Mouse (Mus musculus) embryonic facial prominence, embryonic 10.5 days (tissue): Measurements from ENCODE around the gene Macrod1. TPM values are rescaled to one million over a fixed set of nuclear protein-coding genes. Genes with fewer than 3 reads are reported as not detected.

Source experiments
- DNase-seq: peaks from one replicate; pipeline ENCODE4 v3.0.0-alpha.2; 2017; ENCODE audit warnings: low spot score
- H3K27ac ChIP-seq: fragments of 300-500 bp; sonication (generic); replicated peaks from 2 replicates; pipeline ENCODE4 v1.5.1; 2016; ENCODE audit warnings: mild to moderate bottlenecking
- H3K27me3 ChIP-seq: fragments of 300-500 bp; sonication (generic); replicated peaks from 2 replicates; pipeline ENCODE4 v1.6.1; 2016; ENCODE audit warnings: low read depth, mild to moderate bottlenecking; ENCODE audit not compliant: poor library complexity, severe bottlenecking
- H3K36me3 ChIP-seq: fragments of 300-500 bp; sonication (generic); replicated peaks from 2 replicates; pipeline ENCODE4 v1.6.1; 2016; ENCODE audit warnings: mild to moderate bottlenecking, moderate library complexity
- H3K4me1 ChIP-seq: fragments of 300-500 bp; sonication (generic); 2 replicates; pipeline ENCODE4 v1.6.1; 2016
- H3K4me3 ChIP-seq: fragments of 300-500 bp; sonication (generic); 2 replicates; pipeline ENCODE4 v1.5.1; 2016; ENCODE audit warnings: mild to moderate bottlenecking, moderate library complexity
- H3K9me3 ChIP-seq: fragments of 300-500 bp; sonication (generic); 2 replicates; pipeline ENCODE4 v1.6.1; 2016; ENCODE audit warnings: mild to moderate bottlenecking
- WGBS: fragments of 180-500 bp; shearing (Covaris S2); methylation state at CpG from one replicate; pipeline ENCODE4 v1.1.7; 2016; 5-methylcytosine and 5-hydroxymethylcytosine counted together
- polyA plus RNA-seq: library from polyadenylated mRNA; unstranded; fragments of >200 nt; fragmentation: Nextera tagmentation; extraction: Ambion mirVana; gene quantifications from 2 replicates; pipeline ENCODE4 v1.2.1, GENCODE M21; 2016

Macrod1 gene
- polyA plus RNA-seq, 1 experiment from 2014 or later, result 5.0 TPM

DNA sequence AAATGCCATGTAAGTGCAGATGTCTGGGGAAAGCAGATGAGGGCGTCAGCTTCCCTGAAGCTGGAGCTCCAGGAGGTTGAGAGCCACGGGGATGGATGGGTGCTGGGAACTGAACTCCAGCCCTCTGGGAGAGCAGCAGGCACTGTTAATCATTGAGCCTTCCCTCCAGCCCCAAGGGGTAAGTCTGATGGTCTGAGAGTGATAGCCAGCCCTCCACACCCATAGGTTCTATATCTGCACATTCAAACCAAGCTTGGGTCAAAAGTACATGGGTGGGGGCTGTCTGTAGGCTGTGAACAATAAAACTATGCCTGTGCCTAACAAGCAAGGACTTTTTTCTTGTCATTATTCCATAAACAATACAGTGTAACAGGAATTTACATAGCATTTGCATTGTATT, 70.3 kb downstream of the Macrod1 start:
- DNase-seq, result no peak
- peaks cover 75% of the 10 kb centered on the region for H3K27me3 ChIP-seq
- no peaks in the 10 kb centered on the region for H3K9me3 ChIP-seq
- 71% methylated on average over 2 of the region's 2 CpGs for WGBS
- H3K36me3 ChIP-seq, result no peaks in the 10 kb centered on the region
- H3K27ac ChIP-seq, result no peak overlapping the region
- H3K4me3 ChIP-seq, result no peak overlapping the region
- peaks cover 59% of the 10 kb centered on the region for H3K4me1 ChIP-seq

GRCm38 (mm10) chr19:7128551-7129475, 72.2 kb downstream of the Macrod1 start:
- H3K4me3 ChIP-seq, result no peak overlapping the region
- H3K36me3 ChIP-seq, result no peaks in the 10 kb centered on the region
- 45% methylated on average over 19 of the region's 19 CpGs for WGBS
- peak; percentile 70 for DNase-seq
- H3K27ac ChIP-seq, result peak overlapping the region; percentile 61
- H3K4me1 ChIP-seq, result peaks cover 58% of the 10 kb centered on the region
- peaks cover 77% of the 10 kb centered on the region for H3K27me3 ChIP-seq
- H3K9me3 ChIP-seq, result no peaks in the 10 kb centered on the region

DNA sequence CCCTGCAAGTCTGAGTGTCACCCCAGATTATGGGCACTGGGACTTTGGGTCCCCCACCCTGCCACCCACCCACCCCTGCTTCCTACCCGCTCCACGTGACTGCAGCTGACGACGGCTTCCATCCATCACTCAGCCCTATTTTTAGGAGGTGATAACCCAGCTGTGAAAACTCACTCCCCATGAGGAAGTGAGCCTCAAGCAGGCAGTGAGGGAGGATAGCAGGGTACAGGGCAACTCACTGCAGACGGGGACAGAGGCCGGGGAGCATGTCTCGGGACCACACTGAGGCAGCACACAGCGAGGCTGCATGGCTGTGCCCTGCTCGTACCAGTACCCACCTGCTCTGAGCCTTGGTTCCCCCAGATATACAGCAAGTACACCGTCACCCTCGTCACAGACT, 73.7 kb downstream of the Macrod1 start:
- H3K27me3 ChIP-seq, result peaks cover 82% of the 10 kb centered on the region

GRCm38 (mm10) chr19:7133436-7133835, 76.8 kb downstream of the Macrod1 start:
- peaks cover 92% of the 10 kb centered on the region for H3K4me1 ChIP-seq
- peaks cover 96% of the 10 kb centered on the region for H3K27me3 ChIP-seq

More for the DNA sequence above, 73.7 kb downstream of the Macrod1 start:
- H3K4me3 ChIP-seq, result no peak overlapping the region
- peak overlapping the region; percentile 27; the same call in 1 of the 2 replicates for H3K27ac ChIP-seq
- DNase-seq, result no peak
- H3K36me3 ChIP-seq, result no peaks in the 10 kb centered on the region
- peaks cover 73% of the 10 kb centered on the region for H3K4me1 ChIP-seq
- H3K9me3 ChIP-seq, result no peaks in the 10 kb centered on the region
- WGBS, result 79% methylated on average over 11 of the region's 11 CpGs

GRCm38 (mm10) chr19:7134631-7135091, 78.1 kb downstream of the Macrod1 start:
- peak overlapping the region; percentile 71 for H3K27ac ChIP-seq
- H3K27me3 ChIP-seq, result peaks cover 97% of the 10 kb centered on the region
- no peaks in the 10 kb centered on the region for H3K36me3 ChIP-seq
- H3K4me1 ChIP-seq, result peaks cover 92% of the 10 kb centered on the region
- H3K4me3 ChIP-seq, result peak overlapping the region; percentile 30; the same call in 1 of the 2 replicates
- peak; percentile 71 for DNase-seq
- H3K9me3 ChIP-seq, result no peaks in the 10 kb centered on the region
- WGBS, result 11% methylated on average over 17 of the region's 17 CpGs

More at GRCm38 (mm10) chr19:7133436-7133835, 76.8 kb downstream of the Macrod1 start:
- no peak for DNase-seq
- H3K4me3 ChIP-seq, result no peak overlapping the region
- no peaks in the 10 kb centered on the region for H3K9me3 ChIP-seq
- WGBS, result 84% methylated on average over 9 of the region's 9 CpGs
- 0 out of 2 replicates have a peak overlapping the region, but pooled peaks have one; percentile 61 for H3K27ac ChIP-seq
- no peaks in the 10 kb centered on the region for H3K36me3 ChIP-seq

DNA sequence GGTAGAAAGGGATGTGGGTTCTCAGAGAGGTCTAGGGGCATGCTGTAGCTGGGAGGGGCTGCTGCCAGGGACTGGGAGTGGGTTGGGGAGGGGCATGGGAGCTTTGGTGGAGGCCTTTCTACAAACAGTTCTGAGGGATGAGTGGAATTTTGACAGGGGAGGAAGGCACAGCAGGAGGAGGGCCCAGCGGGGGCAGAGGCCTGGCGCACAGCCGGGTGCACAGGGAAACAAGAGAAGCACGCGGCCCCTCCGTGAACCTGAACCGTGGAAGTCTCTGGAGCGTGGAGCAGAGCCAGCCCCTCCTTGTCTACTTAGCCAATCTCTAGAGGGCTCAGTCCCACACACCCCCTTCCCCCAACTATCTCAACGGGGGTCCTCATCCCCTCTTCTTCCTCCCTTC, 78.9 kb downstream of the Macrod1 start:
- H3K4me1 ChIP-seq, result peaks cover 91% of the 10 kb centered on the region

GRCm38 (mm10) chr19:7136016-7136415, 79.4 kb downstream of the Macrod1 start:
- peaks cover 92% of the 10 kb centered on the region for H3K4me1 ChIP-seq
- no peak for DNase-seq
- H3K9me3 ChIP-seq, result no peaks in the 10 kb centered on the region
- H3K27ac ChIP-seq, result peak overlapping the region; percentile 75
- 11% methylated on average over 9 of the region's 9 CpGs for WGBS
- peaks cover 96% of the 10 kb centered on the region for H3K27me3 ChIP-seq
- H3K36me3 ChIP-seq, result no peaks in the 10 kb centered on the region
- H3K4me3 ChIP-seq, result peak overlapping the region; percentile 13; the same call in 1 of the 2 replicates

More for the DNA sequence above, 78.9 kb downstream of the Macrod1 start:
- WGBS, result 3% methylated on average over 9 of the region's 9 CpGs
- Histone ChIP-seq H3K9me3 (no peaks in the 10 kb centered on the region), H3K4me3 (0 out of 2 replicates have a peak overlapping the region, but pooled peaks have one; percentile 23), H3K27me3 (peaks cover 97% of the 10 kb centered on the region), H3K36me3 (no peaks in the 10 kb centered on the region), H3K27ac (peak overlapping the region; percentile 71)
- DNase-seq, result peak; percentile 64

DNA sequence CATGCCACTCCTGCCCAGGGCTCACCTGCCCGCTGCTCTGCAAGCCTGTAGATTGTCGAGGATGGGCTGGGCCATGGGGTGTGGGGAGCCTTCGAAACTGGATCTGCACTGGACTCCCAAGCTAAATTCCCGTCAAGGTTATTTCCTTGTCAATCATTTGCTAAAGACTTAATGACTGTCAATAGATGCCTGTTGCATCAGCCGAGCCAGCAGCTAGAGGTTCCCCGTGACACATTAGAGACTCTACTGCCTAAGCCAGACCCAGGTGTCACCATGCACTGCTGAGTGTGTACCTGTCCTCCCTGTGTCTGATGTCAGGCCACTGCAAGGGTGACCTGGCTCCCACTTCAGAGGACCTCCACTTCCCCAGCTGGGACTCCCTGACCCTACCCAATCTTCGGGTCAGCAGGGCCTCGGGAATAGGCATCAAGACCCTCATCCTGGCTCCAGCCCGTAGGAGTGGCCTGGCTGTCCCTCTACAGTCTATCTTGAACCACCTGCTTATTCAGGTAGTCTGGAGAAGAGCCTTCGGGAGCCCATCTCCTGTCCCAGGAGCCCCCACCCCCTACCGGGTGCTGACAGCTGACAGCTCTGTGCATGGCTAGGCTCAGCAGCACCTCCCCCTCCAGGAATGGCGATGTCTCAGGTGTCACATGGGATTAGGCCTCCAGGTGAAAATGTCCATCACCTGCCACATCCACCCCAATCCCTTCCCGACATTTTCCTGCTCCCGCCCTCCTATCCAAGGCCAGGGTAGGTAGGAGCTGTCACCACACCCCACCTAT, 80.3 kb downstream of the Macrod1 start:
- Histone ChIP-seq H3K4me1 (peaks cover 93% of the 10 kb centered on the region), H3K27me3 (peaks cover 96% of the 10 kb centered on the region), H3K4me3 (0 out of 2 replicates have a peak overlapping the region, but pooled peaks have one; percentile 13), H3K9me3 (no peaks in the 10 kb centered on the region), H3K27ac (peak overlapping the region; percentile 75), H3K36me3 (no peaks in the 10 kb centered on the region)
- 25% methylated on average over 14 of the region's 14 CpGs for WGBS
- DNase-seq, result no peak

DNA sequence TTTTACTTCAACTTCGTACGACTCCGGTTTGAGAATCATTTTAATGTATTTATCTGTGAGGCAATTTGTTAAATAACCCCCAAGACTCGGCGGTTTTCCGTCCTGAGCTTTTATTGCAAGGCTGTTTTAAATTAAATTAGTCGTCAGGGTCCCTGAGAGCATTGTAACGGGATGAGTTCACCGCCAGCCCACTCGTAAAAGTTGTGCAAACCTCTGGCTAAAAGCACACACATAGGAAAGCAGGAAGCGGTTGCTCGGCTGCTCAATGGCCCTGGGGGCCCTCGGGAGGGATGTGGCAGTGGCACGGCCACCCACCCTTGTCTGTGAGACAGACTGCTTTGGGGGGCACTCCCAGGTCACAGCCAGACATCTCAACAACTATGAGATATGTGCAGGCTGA, 81.7 kb downstream of the Macrod1 start:
- H3K36me3 ChIP-seq, result no peaks in the 10 kb centered on the region
- no peak for DNase-seq
- H3K9me3 ChIP-seq, result no peaks in the 10 kb centered on the region
- H3K4me3 ChIP-seq, result no peak overlapping the region
- H3K27ac ChIP-seq, result 0 out of 2 replicates have a peak overlapping the region, but pooled peaks have one; percentile 41
- H3K27me3 ChIP-seq, result peaks cover 96% of the 10 kb centered on the region
- WGBS, result 50% methylated on average over 14 of the region's 14 CpGs
- H3K4me1 ChIP-seq, result peaks cover 97% of the 10 kb centered on the region

GRCm38 (mm10) chr19:7139321-7139720, 82.7 kb downstream of the Macrod1 start:
- peak overlapping the region; percentile 41; the same call in 1 of the 2 replicates for H3K27ac ChIP-seq
- H3K9me3 ChIP-seq, result no peaks in the 10 kb centered on the region
- H3K4me3 ChIP-seq, result no peak overlapping the region
- peaks cover 96% of the 10 kb centered on the region for H3K27me3 ChIP-seq
- no peaks in the 10 kb centered on the region for H3K36me3 ChIP-seq
- no peak for DNase-seq
- WGBS, result 61% methylated on average over 4 of the region's 4 CpGs
- H3K4me1 ChIP-seq, result peaks cover 97% of the 10 kb centered on the region

DNA sequence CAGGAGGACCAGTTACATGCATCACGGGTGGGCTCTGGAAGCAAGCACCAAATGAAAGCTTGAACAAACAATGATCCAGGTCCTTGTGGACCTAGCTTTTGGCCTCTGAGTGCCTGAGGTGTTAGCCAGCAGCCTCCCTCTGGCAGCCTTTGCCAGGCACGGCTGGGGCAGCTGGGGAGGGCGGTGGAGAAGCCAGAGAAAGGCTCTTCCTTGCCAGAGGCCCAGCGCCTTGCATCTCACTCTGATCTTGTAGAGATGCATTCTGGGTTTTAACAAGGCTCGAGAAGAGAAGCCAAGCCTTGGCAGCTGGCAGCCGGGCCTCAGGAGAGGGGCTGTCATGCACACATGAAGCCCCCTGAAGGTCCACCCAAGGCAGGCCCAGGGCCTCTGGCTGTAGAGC, 83.8 kb downstream of the Macrod1 start:
- H3K27me3 ChIP-seq, result peaks cover 96% of the 10 kb centered on the region

GRCm38 (mm10) chr19:7140856-7141421, 84.3 kb downstream of the Macrod1 start:
- Histone ChIP-seq H3K36me3 (no peaks in the 10 kb centered on the region), H3K4me1 (peaks cover 81% of the 10 kb centered on the region), H3K27me3 (peaks cover 96% of the 10 kb centered on the region), H3K9me3 (no peaks in the 10 kb centered on the region), H3K4me3 (no peak overlapping the region), H3K27ac (0 out of 2 replicates have a peak overlapping the region, but pooled peaks have one; percentile 3)
- no peak for DNase-seq
- 61% methylated on average over 12 of the region's 12 CpGs for WGBS

More for the DNA sequence above, 83.8 kb downstream of the Macrod1 start:
- no peak overlapping the region; the same call in 1 of the 2 replicates for H3K27ac ChIP-seq
- no peak for DNase-seq
- peaks cover 86% of the 10 kb centered on the region for H3K4me1 ChIP-seq
- no peak overlapping the region for H3K4me3 ChIP-seq
- no peaks in the 10 kb centered on the region for H3K9me3 ChIP-seq
- WGBS, result 70% methylated on average over 6 of the region's 6 CpGs
- H3K36me3 ChIP-seq, result no peaks in the 10 kb centered on the region
